27 mouse cellular contexts compared by ENCODE assay signal in the genomic region with DNA sequence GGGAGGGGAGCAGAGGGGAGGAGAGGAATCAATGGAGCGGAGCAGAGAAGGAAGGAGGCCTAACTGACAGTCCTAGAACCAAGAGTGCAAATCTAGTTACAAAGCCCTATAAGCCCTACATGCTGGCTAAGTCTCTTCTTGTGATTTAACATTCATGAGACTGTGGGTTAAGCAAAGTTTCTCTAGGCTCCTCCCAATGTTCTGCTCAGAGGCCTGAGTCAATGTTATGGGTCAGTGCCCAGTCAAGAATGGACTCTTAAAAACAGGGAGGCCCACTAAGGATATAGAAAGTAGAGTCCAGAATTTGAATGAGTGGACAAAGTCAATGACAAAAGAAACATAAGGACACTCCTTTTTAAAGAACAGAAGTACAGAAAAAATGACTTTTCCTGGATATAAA. TPM values are rescaled to one million over a fixed set of nuclear protein-coding genes. Genes with fewer than 3 reads are reported as not detected.
DNase-seq lines count a peak whose midpoint lies in the region; ATAC-seq and TF ChIP-seq lines count a peak whose summit lies in the region.
"Had no signal": no experiment of that assay in that cellular context is flagged by ENCODE, and none has a peak within 500 bp of the region (broad histone marks: within the 10 kb centered on the region; RNA-seq: fewer than 3 reads in every experiment).

No protein-coding gene starts in this region.

- no peak for DNase-seq in heart, embryonic 10.5 days (ENCODE audit: low spot score)
- no peak for DNase-seq in heart, postnatal 14 days
- DNase-seq in lung, postnatal 0 days (ENCODE audit: low spot score) = peak; percentile 23
- DNase-seq in lung, postnatal 4 days = no peak
- DNase-seq in skeletal muscle tissue, adult 2 months (ENCODE audit: low read depth, low spot score) = peak; percentile 38
- no peak for DNase-seq in neural tube, embryonic 10.5 days (ENCODE audit: extremely low spot score, low spot score)
- no peak for DNase-seq in left cerebral cortex, adult 11 months (ENCODE audit: low spot score)
- DNase-seq: adrenal gland, adult 8-10 months; cerebellum, adult 18-20 months; cerebellum, postnatal 14 days; forebrain, postnatal 0 days; gastrocnemius, postnatal 36 days; lung, postnatal 10 days; midbrain, embryonic 14.5 days; retina, postnatal 1 day; right cerebral cortex, postnatal 25 days; thymus, postnatal 36 days had no signal

- H3K4me3 ChIP-seq in heart, embryonic 10.5 days = no peak overlapping the region
- H3K4me3 ChIP-seq in lung, postnatal 0 days (ENCODE audit: low read depth, low read length) = no peak overlapping the region
- no peak overlapping the region for H3K4me3 ChIP-seq in brown adipose tissue, adult 24 weeks (ENCODE audit: insufficient read depth, low read depth, low read length)
- H3K4me3 ChIP-seq: hindbrain, embryonic 10.5 days; intestine, embryonic 15.5 days; layer of hippocampus, adult 2 months; limb, embryonic 10.5 days; megakaryocyte, embryonic 14.5 days; neural tube, embryonic 13.5 days had no signal

- intact Hi-C loops in heart, postnatal 14 days (cut with DNase I) = no loop called here

- no peak for TF ChIP-seq CTCF in lung, postnatal 0 days (IDR thresholded peaks at IDR 0.05)

- ATAC-seq in lung, postnatal 0 days = no peak
- ATAC-seq: forebrain, postnatal 0 days; hindbrain, embryonic 16.5 days; intestine, embryonic 15.5 days had no signal

- H3K9ac ChIP-seq in lung, postnatal 0 days (replicated peaks; ENCODE audit: low read depth) = no peak overlapping the region
- H3K9ac ChIP-seq: forebrain, postnatal 0 days; intestine, embryonic 15.5 days; neural tube, embryonic 13.5 days had no signal

- TF ChIP-seq EP300 in lung, postnatal 0 days (IDR thresholded peaks at IDR 0.05) = no peak

- WGBS in heart, embryonic 10.5 days = 69% methylated on average over 1 of the region's 1 CpGs
- WGBS in lung, postnatal 0 days = 100% methylated on average over 1 of the region's 1 CpGs

- H3K27ac ChIP-seq in heart, embryonic 10.5 days = 0 out of 2 replicates have a peak overlapping the region, but pooled peaks have one; percentile 7
- no peak overlapping the region for H3K27ac ChIP-seq in lung, postnatal 0 days (ENCODE audit: low read length)
- peak overlapping the region; percentile 24; the same call in 1 of the 2 replicates for H3K27ac ChIP-seq in brown adipose tissue, adult 24 weeks (replicated peaks; ENCODE audit: low read depth, low read length)
- H3K27ac ChIP-seq: hindbrain, embryonic 10.5 days; intestine, embryonic 15.5 days; layer of hippocampus, adult 2 months; limb, embryonic 10.5 days; neural tube, embryonic 13.5 days had no signal

- H3K27me3 ChIP-seq in heart, embryonic 10.5 days (ENCODE audit: insufficient read depth, poor library complexity, severe bottlenecking) = no peaks in the 10 kb centered on the region
- H3K27me3 ChIP-seq in lung, postnatal 0 days (replicated peaks; ENCODE audit: insufficient read depth, low read length) = no peaks in the 10 kb centered on the region
- H3K27me3 ChIP-seq: intestine, embryonic 15.5 days; megakaryocyte, embryonic 14.5 days; neural tube, embryonic 13.5 days had no signal

- H3K9me3 ChIP-seq in heart, embryonic 10.5 days = no peaks in the 10 kb centered on the region
- no peaks in the 10 kb centered on the region for H3K9me3 ChIP-seq in lung, postnatal 0 days (ENCODE audit: low read length)
- H3K9me3 ChIP-seq: G1E; hindbrain, embryonic 10.5 days; intestine, embryonic 15.5 days; limb, embryonic 10.5 days; megakaryocyte, embryonic 14.5 days; neural tube, embryonic 13.5 days had no signal

- no peak overlapping the region for H3K4me2 ChIP-seq in lung, postnatal 0 days (replicated peaks; ENCODE audit: low read depth, low read length)
- H3K4me2 ChIP-seq: heart, embryonic 11.5 days; intestine, embryonic 15.5 days; neural tube, embryonic 13.5 days had no signal

- peaks cover 41% of the 10 kb centered on the region for H3K4me1 ChIP-seq in heart, embryonic 10.5 days
- H3K4me1 ChIP-seq in lung, postnatal 0 days (ENCODE audit: insufficient read depth, low read depth, low read length) = peaks cover 22% of the 10 kb centered on the region; the same call in 1 of the 2 replicates
- peaks cover 8% of the 10 kb centered on the region for H3K4me1 ChIP-seq in brown adipose tissue, adult 24 weeks (ENCODE audit: control insufficient read depth, insufficient read depth, insufficient read length, low read length)

- H3K36me3 ChIP-seq in heart, embryonic 10.5 days = peaks cover 36% of the 10 kb centered on the region
- peaks cover 3% of the 10 kb centered on the region; the same call in 1 of the 2 replicates for H3K36me3 ChIP-seq in lung, postnatal 0 days (ENCODE audit: insufficient read depth, low read length)

RNA-seq across cellular contexts. Expression of gene Ints3, which starts 5.8 kb away (rescaled TPM):
- polyA plus RNA-seq in heart, embryonic 10.5 days (2016; fragmentation: Nextera tagmentation; extraction: Ambion mirVana) = 31.0 and 36.7 TPM in 2 replicates
- total RNA-seq in heart, postnatal 14 days (2021) = 10 to 100 TPM; 26.4 to 27.2 TPM
- 10.6 and 13.9 TPM in 2 replicates for polyA plus RNA-seq in lung, postnatal 0 days (2015; fragmentation: Nextera tagmentation; extraction: Ambion mirVana)
- 12.6 and 13.2 TPM in 2 replicates for polyA plus RNA-seq in brown adipose tissue, adult 24 weeks (2012; ENCODE audit: insufficient read depth, insufficient read length, missing spikeins)

RNA-seq across cellular contexts. Expression of gene Slc27a3, which starts 37.8 kb away (rescaled TPM):
- 12.6 and 19.9 TPM in 2 replicates for polyA plus RNA-seq in heart, embryonic 10.5 days (2016; fragmentation: Nextera tagmentation; extraction: Ambion mirVana)
- total RNA-seq in heart, postnatal 14 days (2021) = 1 to 10 TPM; 1.9 to 2.6 TPM
- polyA plus RNA-seq in lung, postnatal 0 days (2015; fragmentation: Nextera tagmentation; extraction: Ambion mirVana) = 16.0 and 18.0 TPM in 2 replicates
- polyA plus RNA-seq in brown adipose tissue, adult 24 weeks (2012; ENCODE audit: insufficient read depth, insufficient read length, missing spikeins) = 0.52 and 2.1 TPM in 2 replicates

RNA-seq across cellular contexts. Expression of gene Npr1, which starts 38.1 kb away (rescaled TPM):
- polyA plus RNA-seq in heart, embryonic 10.5 days (2016; fragmentation: Nextera tagmentation; extraction: Ambion mirVana) = 7.1 and 8.7 TPM in 2 replicates
- total RNA-seq in heart, postnatal 14 days (2021) = 10 to 100 TPM; 25.8 to 33.1 TPM
- polyA plus RNA-seq in lung, postnatal 0 days (2015; fragmentation: Nextera tagmentation; extraction: Ambion mirVana) = 30.0 and 35.8 TPM in 2 replicates
- 18.0 and 27.9 TPM in 2 replicates for polyA plus RNA-seq in brown adipose tissue, adult 24 weeks (2012; ENCODE audit: insufficient read depth, insufficient read length, missing spikeins)
- total RNA-seq: G1E had no signal
- polyA plus RNA-seq: G1E had no signal

RNA-seq across cellular contexts. Expression of gene Ilf2, which starts 48.4 kb away (rescaled TPM):
- polyA plus RNA-seq in heart, embryonic 10.5 days (2016; fragmentation: Nextera tagmentation; extraction: Ambion mirVana) = 149 and 215 TPM in 2 replicates
- 10 to 100 TPM; 35.3 to 39.2 TPM for total RNA-seq in heart, postnatal 14 days (2021)
- 58.4 and 65.8 TPM in 2 replicates for polyA plus RNA-seq in lung, postnatal 0 days (2015; fragmentation: Nextera tagmentation; extraction: Ambion mirVana)
- 30.2 and 30.6 TPM in 2 replicates for polyA plus RNA-seq in brown adipose tissue, adult 24 weeks (2012; ENCODE audit: insufficient read depth, insufficient read length, missing spikeins)

Comparison
In these comparisons a context has a peak if more than half of its experiments do, and no peak if none do; other contexts are left out.
1. DNase-seq: peak in lung, postnatal 0 days (single experiment) and skeletal muscle tissue, adult 2 months (single experiment); none in heart, embryonic 10.5 days (single experiment), heart, postnatal 14 days (0 of 2), lung, postnatal 4 days (0 of 2), neural tube, embryonic 10.5 days (single experiment) and left cerebral cortex, adult 11 months (single experiment).